Mouse (Mus musculus) CD4-positive, CD25-positive, alpha-beta regulatory T cell (primary cell): Measurements from ENCODE around the gene Arxes1. TPM values are rescaled to one million over a fixed set of nuclear protein-coding genes. Genes with fewer than 3 reads are reported as not detected.

Experiments used
- polyA plus RNA-seq: library from polyadenylated mRNA; unstranded; fragments of 100-300 nt; shearing (Covaris generic); gene quantifications from one replicate; pipeline ENCODE4 v1.2.1, GENCODE M21; 2017

The Arxes1 gene
- not detected for polyA plus RNA-seq

DNA sequence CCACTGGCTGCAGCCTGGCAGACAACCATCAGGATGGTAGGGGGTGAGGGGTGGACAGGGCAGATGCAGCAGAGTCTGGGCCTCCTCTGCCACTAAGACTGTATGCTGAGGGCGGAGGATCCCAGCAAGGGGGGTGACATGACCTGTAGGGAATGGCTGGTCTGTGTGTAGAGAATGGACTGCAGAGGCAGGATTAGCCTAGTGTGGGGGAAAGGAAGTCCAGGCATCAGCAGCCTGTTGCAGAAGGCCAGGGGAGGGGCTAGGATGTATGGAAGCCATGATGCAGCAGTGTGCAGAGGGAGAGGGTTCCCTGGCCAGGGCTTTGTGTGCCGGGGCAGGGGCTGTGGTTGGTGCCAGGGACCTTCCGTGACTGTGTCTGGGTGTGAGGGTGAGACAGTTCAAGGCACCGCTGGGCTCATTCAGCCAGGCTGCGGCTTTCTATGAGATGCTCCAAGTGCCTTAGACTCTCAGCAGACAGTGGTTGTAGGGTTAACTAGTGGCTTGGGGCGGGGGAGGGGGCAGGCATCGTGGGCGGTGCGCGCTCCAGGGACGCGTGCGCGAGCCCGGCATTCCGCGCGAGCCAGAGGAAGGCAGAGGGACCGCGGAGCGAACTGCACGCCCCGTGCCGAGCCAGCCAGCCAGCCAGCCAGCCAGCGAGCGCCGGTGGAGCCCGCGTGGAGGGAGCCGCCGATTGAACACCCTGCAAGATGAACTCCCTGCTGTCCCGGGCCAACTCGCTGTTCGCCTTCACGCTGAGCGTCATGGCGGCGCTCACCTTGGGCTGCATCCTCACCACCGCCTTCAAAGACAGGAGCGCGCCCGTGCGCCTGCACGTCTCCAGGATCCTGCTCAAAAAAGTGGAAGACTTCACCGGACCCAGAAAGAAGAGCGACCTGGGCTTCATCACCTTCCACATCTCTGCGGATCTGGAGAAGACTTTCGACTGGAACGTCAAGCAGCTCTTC is at the start of gene Arxes1:
Arxes1 (plus strand) TSS at position 569 of the 965 bp plus-strand sequence.

DNA sequence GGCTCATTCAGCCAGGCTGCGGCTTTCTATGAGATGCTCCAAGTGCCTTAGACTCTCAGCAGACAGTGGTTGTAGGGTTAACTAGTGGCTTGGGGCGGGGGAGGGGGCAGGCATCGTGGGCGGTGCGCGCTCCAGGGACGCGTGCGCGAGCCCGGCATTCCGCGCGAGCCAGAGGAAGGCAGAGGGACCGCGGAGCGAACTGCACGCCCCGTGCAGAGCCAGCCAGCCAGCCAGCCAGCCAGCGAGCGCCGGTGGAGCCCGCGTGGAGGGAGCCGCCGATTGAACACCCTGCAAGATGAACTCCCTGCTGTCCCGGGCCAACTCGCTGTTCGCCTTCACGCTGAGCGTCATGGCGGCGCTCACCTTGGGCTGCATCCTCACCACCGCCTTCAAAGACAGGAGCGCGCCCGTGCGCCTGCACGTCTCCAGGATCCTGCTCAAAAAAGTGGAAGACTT is 39.5 kb upstream of the Arxes1 start, which contains the start of gene Arxes2:
Arxes2 (plus strand) TSS at position 161 of the 456 bp plus-strand sequence.

DNA sequence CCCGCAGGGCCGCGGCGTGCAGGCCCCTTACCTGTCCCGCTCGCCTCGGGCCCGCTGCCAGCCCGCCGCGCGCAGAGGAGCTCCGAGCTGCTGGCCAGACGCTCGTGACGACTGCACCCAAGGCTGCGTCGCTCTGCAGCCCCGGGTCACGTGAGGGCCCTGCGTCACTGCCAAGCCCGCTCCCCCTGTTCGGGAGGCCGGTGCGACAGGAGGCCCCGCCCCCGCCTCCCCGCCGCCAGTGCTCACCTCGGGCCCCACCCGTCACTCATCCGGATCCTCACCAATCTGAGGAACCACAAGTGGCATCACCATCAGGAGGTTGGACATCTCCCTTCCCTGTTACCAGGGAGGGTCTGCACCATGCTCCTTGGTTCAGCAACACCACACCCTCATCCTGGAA is 34.9 kb downstream of the Arxes1 start, which contains the start of gene Bex2:
Bex2 (minus strand) TSS at position 217 of the 400 bp plus-strand sequence.

Other genes starting within 250 kb of the Arxes1 start
- gene Bhlhb9, start 235.8 kb upstream of the Arxes1 start, polyA plus RNA-seq, result 26.1 TPM
- 15.3 TPM for gene Gprasp2, start 194.3 kb upstream of the Arxes1 start, polyA plus RNA-seq
- 8.0 TPM for gene Arxes2, start 39.5 kb upstream of the Arxes1 start, polyA plus RNA-seq
- gene Bex2, start 34.9 kb downstream of the Arxes1 start, polyA plus RNA-seq, result 0.96 TPM
- gene Nxf3, start 51.9 kb downstream of the Arxes1 start, polyA plus RNA-seq, result not detected
- not detected for gene Bex4, start 105.6 kb downstream of the Arxes1 start, polyA plus RNA-seq
- 1.6 TPM for gene Tceal8, start 139.0 kb downstream of the Arxes1 start, polyA plus RNA-seq
- not detected for gene Tceal5, start 170.5 kb downstream of the Arxes1 start, polyA plus RNA-seq
- not detected for gene Tceal7, start 181.4 kb downstream of the Arxes1 start, polyA plus RNA-seq
- not detected for gene Bex1, start 182.1 kb downstream of the Arxes1 start, polyA plus RNA-seq
- 46.1 TPM for gene Tceal9, start 211.7 kb downstream of the Arxes1 start, polyA plus RNA-seq
- 85.3 TPM for gene Bex3, start 236.9 kb downstream of the Arxes1 start, polyA plus RNA-seq